Mouse (Mus musculus) Patski (cell line): ENCODE measurements around the gene Gm20388. TPM values are rescaled to one million over a fixed set of nuclear protein-coding genes. Genes with fewer than 3 reads are reported as not detected.

Experiments
- ATAC-seq: fragments of 100-300 bp; one replicate; pipeline ENCODE4 v1.8.0; 2021
- CTCF ChIA-PET: fragments of 350-600 bp; sonication (Branson Sonifier 250); formaldehyde crosslinking; loops from one replicate; lab custom pipeline; 2022; ENCODE audit warnings: inconsistent platforms; lab: Charles Lee
- POLR2A ChIA-PET: fragments of 350-600 bp; sonication (Branson Sonifier 250); formaldehyde crosslinking; loops from one replicate; lab custom pipeline; 2022; ENCODE audit warnings: antibody characterized with exemption, inconsistent platforms; lab: Charles Lee
- DNase-seq: peaks from one replicate; pipeline ENCODE4 v3.0.0-alpha.2; 2011; ENCODE audit warnings: low read depth, low spot score
- H3K27me3 ChIP-seq: fragments of 371-371 bp; one replicate; pipeline ENCODE4 v1.5.1; 2021
- CTCF ChIP-seq: fragments of 100-300 bp; IDR thresholded peaks from one replicate; pipeline ENCODE4 v1.5.1; 2021
- in situ Hi-C: fragments of 300-500 bp; cut with MboI; formaldehyde crosslinking; loops from 3 replicates; pipeline ENCODE4 v1.11.1; 2018; ENCODE audit warnings: low pct_unique_long_range_greater_than_20kb, mixed read lengths
- polyA plus RNA-seq: library from polyadenylated mRNA; unstranded; gene quantifications from one replicate; pipeline ENCODE4 v1.2.3, GENCODE M21; 2021

Gm20388 gene
- polyA plus RNA-seq, 1 experiment from 2014 or later, result 86.7 TPM

GRCm38 (mm10) chr8:120091032-120091431 is 180.4 kb downstream of the Gm20388 start:
- DNase-seq (no peak), ATAC-seq (no peak)
- ChIA-PET POLR2A (no interaction called here), CTCF (interaction anchor here (1.8 kb wide), 1 partner anchor 9 kb away, joined by 8 read pairs; no protein-coding TSS in a partner anchor)
- no peaks in the 10 kb centered on the region for H3K27me3 ChIP-seq
- in situ Hi-C loops, result loop anchor here (25.0 kb wide), 1 partner anchor 404 kb away; no protein-coding TSS in a partner anchor
- TF ChIP-seq CTCF, result no peak

DNA sequence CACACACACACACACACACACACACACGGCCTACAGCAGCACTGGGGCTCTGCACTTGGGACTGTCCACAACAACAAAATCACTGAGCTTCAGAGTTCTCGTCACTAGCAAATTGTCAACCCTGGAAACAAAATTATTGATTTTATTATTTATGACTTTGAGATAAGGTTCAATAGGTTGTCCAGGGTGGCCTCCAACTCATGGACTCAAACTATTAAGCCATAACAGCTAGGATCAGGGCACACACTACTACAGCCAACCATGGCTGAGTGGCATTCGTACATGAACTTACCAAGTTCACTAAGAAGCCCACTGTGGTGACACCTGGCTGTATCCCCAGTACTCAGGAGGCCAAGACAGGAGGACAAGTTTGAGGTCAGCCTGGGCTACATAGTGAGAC is 182.5 kb downstream of the Gm20388 start:
- POLR2A ChIA-PET, result interaction anchor here (0.5 kb wide), 1 partner anchor 154 kb away, joined by 5 read pairs; no protein-coding TSS in a partner anchor
- CTCF ChIA-PET, result no interaction called here
- in situ Hi-C loops, result loop anchor here (25.0 kb wide), 1 partner anchor 406 kb away; no protein-coding TSS in a partner anchor
- ATAC-seq, result no peak
- H3K27me3 ChIP-seq, result no peaks in the 10 kb centered on the region
- no peak for DNase-seq
- no peak for TF ChIP-seq CTCF

DNA sequence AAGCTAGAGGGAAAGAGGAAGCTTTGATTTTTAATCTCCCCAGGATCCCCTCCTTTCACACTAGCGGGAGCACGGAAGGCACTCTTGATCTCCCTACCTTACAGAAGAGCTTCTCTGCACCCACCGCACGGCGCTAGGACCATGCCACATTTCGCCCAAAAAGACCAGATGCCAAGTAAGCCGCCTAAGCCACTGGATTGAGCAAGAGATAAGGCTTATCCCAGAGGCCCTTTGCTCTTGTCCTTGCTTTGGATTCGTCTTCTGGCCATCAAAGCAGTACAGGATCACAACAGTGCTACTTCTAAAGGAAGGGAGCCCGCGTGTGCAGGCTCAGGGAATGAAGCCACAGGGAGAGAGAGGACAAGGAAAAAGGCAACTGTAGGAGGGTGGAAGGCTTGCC is 184.2 kb downstream of the Gm20388 start:
- H3K27me3 ChIP-seq, result no peaks in the 10 kb centered on the region
- CTCF ChIA-PET, result no interaction called here
- DNase-seq (no peak), ATAC-seq (no peak)
- POLR2A ChIA-PET, result interaction anchor here (1.0 kb wide), 1 partner anchor 19 kb away, joined by 3 read pairs; no protein-coding TSS in a partner anchor
- no peak for TF ChIP-seq CTCF
- in situ Hi-C loops, result loop anchor here (25.0 kb wide), 1 partner anchor 408 kb away; no protein-coding TSS in a partner anchor

GRCm38 (mm10) chr8:120096486-120096885 is 185.8 kb downstream of the Gm20388 start:
- no peak for DNase-seq
- H3K27me3 ChIP-seq, result no peaks in the 10 kb centered on the region
- ChIA-PET CTCF (interaction anchor here (1.4 kb wide), 1 partner anchor 317 kb away, joined by 3 read pairs; no protein-coding TSS in a partner anchor), POLR2A (no interaction called here)
- in situ Hi-C loops, result loop anchor here (25.0 kb wide), 1 partner anchor 409 kb away; no protein-coding TSS in a partner anchor
- no peak for ATAC-seq
- no peak for TF ChIP-seq CTCF

DNA sequence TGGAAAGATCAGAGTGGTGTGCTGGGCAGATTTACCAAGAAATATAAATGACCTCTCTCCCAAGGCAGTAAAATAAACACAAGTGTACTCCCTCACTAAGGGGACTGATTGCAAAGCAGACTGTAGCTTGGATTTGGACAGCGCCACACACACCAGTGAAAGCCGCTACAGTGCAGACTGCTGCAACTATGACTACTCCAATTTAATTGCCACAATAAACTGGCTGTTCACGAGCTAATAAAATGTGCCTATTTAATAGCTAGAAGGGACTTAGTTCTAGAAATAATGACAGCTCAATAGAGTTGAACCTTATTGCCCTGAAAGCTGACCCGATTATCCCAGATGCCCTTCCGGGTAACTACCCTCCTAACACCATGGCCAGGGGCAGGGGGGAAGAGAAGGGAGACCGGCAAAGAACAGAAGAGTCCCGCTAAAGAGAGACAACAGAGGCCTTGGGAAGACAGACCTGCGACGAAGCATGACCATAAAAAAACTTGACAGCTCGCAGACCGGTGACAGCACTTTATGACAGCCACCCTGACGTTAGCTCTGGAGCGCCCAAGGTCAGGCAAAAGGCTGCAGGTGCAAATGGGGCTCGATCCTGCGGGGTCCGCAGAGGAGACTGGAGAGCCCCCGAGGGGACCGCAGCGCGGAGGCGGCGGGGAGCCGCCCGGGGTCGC is 189.9 kb downstream of the Gm20388 start:
- in situ Hi-C loops, result no loop called here
- CTCF ChIA-PET, result interaction anchor here (1.4 kb wide), 1 partner anchor 10 kb away, joined by 8 read pairs; no protein-coding TSS in a partner anchor
- POLR2A ChIA-PET, result interaction anchor here (0.7 kb wide), 1 partner anchor 13 kb away, joined by 3 read pairs; no protein-coding TSS in a partner anchor
- no peaks in the 10 kb centered on the region for H3K27me3 ChIP-seq
- ATAC-seq (no peak), DNase-seq (no peak)
- TF ChIP-seq CTCF, result no peak

DNA sequence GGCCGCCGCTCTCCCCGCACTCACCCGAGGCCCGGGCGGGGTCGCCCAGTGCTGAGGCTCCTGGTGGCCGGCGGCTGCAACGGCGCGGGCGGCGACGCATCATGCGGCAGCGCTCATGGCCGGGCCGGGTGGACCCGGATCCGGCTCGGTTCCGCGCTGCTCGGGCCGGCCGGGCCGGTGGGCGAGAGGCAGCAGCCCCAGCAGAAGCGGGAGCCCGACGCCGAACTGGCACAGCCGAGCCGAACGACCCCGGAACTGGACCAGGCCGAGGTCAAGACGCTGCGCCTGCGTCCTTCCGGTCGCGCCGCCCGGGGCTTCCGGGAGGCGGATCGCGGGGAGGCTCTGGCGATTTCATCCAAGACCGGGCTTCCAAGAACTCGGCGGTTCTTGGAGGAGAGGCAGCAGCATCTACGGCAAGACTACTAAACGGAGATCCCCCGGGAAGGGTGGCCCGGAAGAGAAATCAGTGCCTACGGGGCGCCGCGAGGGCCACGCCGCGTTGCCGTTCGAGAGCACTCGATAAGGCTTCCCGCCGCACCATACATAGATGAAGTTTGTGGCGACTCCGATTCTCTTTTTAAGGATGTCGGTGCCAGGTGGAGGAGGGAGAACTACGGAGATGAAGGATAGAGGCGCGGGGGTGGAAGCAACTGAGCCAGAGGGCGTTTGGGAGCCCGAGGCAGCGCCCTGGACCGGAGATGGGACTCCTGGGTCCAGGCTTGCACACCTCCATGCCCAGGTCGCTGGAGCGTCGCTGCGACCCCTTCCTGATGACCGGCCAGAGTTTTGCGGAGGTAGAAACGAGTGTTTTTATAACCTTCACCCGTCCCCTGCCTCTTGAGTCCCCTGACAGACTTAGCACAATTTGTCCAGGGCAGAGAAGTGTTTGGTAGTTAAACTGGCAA is 190.7 kb downstream of the Gm20388 start, which contains the start of gene Zdhhc7:
Gene Zdhhc7, minus strand, starts transcription at position 415 of the 905 bp plus-strand sequence.
- no peak for DNase-seq
- TF ChIP-seq CTCF, result no peak
- no peaks in the 10 kb centered on the region for H3K27me3 ChIP-seq
- ChIA-PET POLR2A (no interaction called here), CTCF (interaction anchor here (1.4 kb wide), 1 partner anchor 11 kb away, joined by 3 read pairs; no protein-coding TSS in a partner anchor)
- ATAC-seq, result peak; percentile 64
- in situ Hi-C loops, result no loop called here

GRCm38 (mm10) chr8:120103916-120104315 is 193.3 kb downstream of the Gm20388 start:
- DNase-seq, result no peak
- no peaks in the 10 kb centered on the region for H3K27me3 ChIP-seq
- no peak for ATAC-seq
- in situ Hi-C loops, result no loop called here
- ChIA-PET POLR2A (no interaction called here), CTCF (interaction anchor here (1.2 kb wide), 1 partner anchor 48 kb away, joined by 3 read pairs; no protein-coding TSS in a partner anchor)
- TF ChIP-seq CTCF, result no peak

GRCm38 (mm10) chr8:120104721-120105272 is 194.2 kb downstream of the Gm20388 start:
- in situ Hi-C loops, result no loop called here
- ATAC-seq (no peak), DNase-seq (no peak)
- ChIA-PET CTCF (interaction anchor here (1.1 kb wide), 1 partner anchor 9 kb away, joined by 3 read pairs; the partner anchor contains the start of gene 6430548M08Rik), POLR2A (no interaction called here)
- TF ChIP-seq CTCF, result no peak
- H3K27me3 ChIP-seq, result no peaks in the 10 kb centered on the region

- DNase-seq (no peak), ATAC-seq (no peak)
- POLR2A ChIA-PET, result no interaction called here
- no peaks in the 10 kb centered on the region for H3K27me3 ChIP-seq
- no peak for TF ChIP-seq CTCF
- CTCF ChIA-PET, result no interaction called here
- in situ Hi-C loops, result no loop called here
Observed at GRCm38 (mm10) chr8:120109149-120109548, 198.5 kb downstream of the Gm20388 start.

- ATAC-seq (no peak), DNase-seq (no peak)
- no peaks in the 10 kb centered on the region for H3K27me3 ChIP-seq
- ChIA-PET POLR2A (interaction anchor here (0.7 kb wide), 1 partner anchor 21 kb away, joined by 3 read pairs; no protein-coding TSS in a partner anchor), CTCF (no interaction called here)
- in situ Hi-C loops, result no loop called here
- no peak for TF ChIP-seq CTCF
Observed at GRCm38 (mm10) chr8:120110966-120111365, 200.3 kb downstream of the Gm20388 start.
